Mouse (Mus musculus): ENCODE measurements around the gene Syne4.
A peak's percentile ranks its signal among the peaks of the same experiment; 100 is the strongest.

Gene Syne4

GRCm38 (mm10) chr7:30314721-30315155, at the start of gene Syne4:
Gene Syne4, plus strand, starts transcription at chr7:30314807.
- no peak for DNase-seq (ENCODE audit: low spot score)

GRCm38 (mm10) chr7:30265041-30265440, 49.6 kb upstream of the Syne4 start:
- no peak for DNase-seq (ENCODE audit: low spot score)

GRCm38 (mm10) chr7:30265531-30265930, 49.1 kb upstream of the Syne4 start:
- no peak for DNase-seq (ENCODE audit: low spot score)

- no peak for DNase-seq (ENCODE audit: low spot score)
These were observed 48.7 kb upstream of the Syne4 start for GRCm38 (mm10) chr7:30265935-30266334.

GRCm38 (mm10) chr7:30266780-30267179, 47.8 kb upstream of the Syne4 start:
- DNase-seq (ENCODE audit: low spot score): no peak

GRCm38 (mm10) chr7:30269641-30270040, 45.0 kb upstream of the Syne4 start:
- no peak for DNase-seq (ENCODE audit: low spot score)

GRCm38 (mm10) chr7:30274383-30274782, 40.2 kb upstream of the Syne4 start:
- no peak for DNase-seq (ENCODE audit: low spot score)

- DNase-seq (ENCODE audit: low spot score): no peak
These were observed 35.7 kb upstream of the Syne4 start for GRCm38 (mm10) chr7:30278911-30279310.

GRCm38 (mm10) chr7:30279536-30279935, 35.1 kb upstream of the Syne4 start:
- no peak for DNase-seq (ENCODE audit: low spot score)

- peak; percentile 92 for DNase-seq (ENCODE audit: low spot score)
These were observed 34.5 kb upstream of the Syne4 start, which contains the start of the genes Thap8 and Wdr62 for GRCm38 (mm10) chr7:30279951-30280669. Gene Thap8, plus strand, starts transcription at chr7:30280094. Gene Wdr62, minus strand, starts transcription at chr7:30280419.

GRCm38 (mm10) chr7:30280670-30281138, 33.9 kb upstream of the Syne4 start:
- peak; percentile 91 for DNase-seq (ENCODE audit: low spot score)

GRCm38 (mm10) chr7:30281522-30281921, 33.1 kb upstream of the Syne4 start:
- DNase-seq (ENCODE audit: low spot score): no peak

- DNase-seq (ENCODE audit: low spot score): no peak
These were observed 31.9 kb upstream of the Syne4 start for GRCm38 (mm10) chr7:30282740-30283139.

GRCm38 (mm10) chr7:30286701-30287410, 27.8 kb upstream of the Syne4 start:
- no peak for DNase-seq (ENCODE audit: low spot score)

- DNase-seq (ENCODE audit: low spot score): no peak
These were observed 26.6 kb upstream of the Syne4 start for GRCm38 (mm10) chr7:30288046-30288445.

- no peak for DNase-seq (ENCODE audit: low spot score)
These were observed 25.4 kb upstream of the Syne4 start for GRCm38 (mm10) chr7:30289071-30289713.

- peak; percentile 70 for DNase-seq (ENCODE audit: low spot score)
These were observed 24.8 kb upstream of the Syne4 start for GRCm38 (mm10) chr7:30289714-30290399.

- peak; percentile 91 for DNase-seq (ENCODE audit: low spot score)
These were observed 23.1 kb upstream of the Syne4 start, which contains the start of gene Clip3 for GRCm38 (mm10) chr7:30291215-30292131. Gene Clip3, plus strand, starts transcription at chr7:30291728.

GRCm38 (mm10) chr7:30293795-30294194, 20.8 kb upstream of the Syne4 start:
- DNase-seq (ENCODE audit: low spot score): no peak

GRCm38 (mm10) chr7:30294296-30294695, 20.3 kb upstream of the Syne4 start:
- DNase-seq (ENCODE audit: low spot score): no peak

- DNase-seq (ENCODE audit: low spot score): no peak
These were observed 19.5 kb upstream of the Syne4 start for GRCm38 (mm10) chr7:30295103-30295502.
